Mouse (Mus musculus) cortical plate, adult 2 months (tissue): ENCODE results near the gene Tubb4a.

Experiments used
- CTCF ChIP-seq: fragments of 200-500 bp; IDR thresholded peaks from 2 replicates; pipeline ENCODE4 v1.5.1; 2011; ENCODE audit warnings: mild to moderate bottlenecking, control low read depth, low read length; ENCODE audit not compliant: insufficient read depth; ENCODE audit errors: extremely low read depth
- POLR2A ChIP-seq: fragments of 200-500 bp; IDR thresholded peaks from 2 replicates; pipeline ENCODE4 v1.6.1; 2011; ENCODE audit warnings: mild to moderate bottlenecking, low read length, control low read depth; ENCODE audit not compliant: insufficient read depth; ENCODE audit errors: extremely low read depth

GRCm38 (mm10) chr17:57062011-57062521 is 25.5 kb downstream of the Tubb4a start:
- TF ChIP-seq CTCF, result no peak
- TF ChIP-seq POLR2A, result no peak
